Mouse (Mus musculus): ENCODE data around the gene Gm21985. TPM values are rescaled to one million over a fixed set of nuclear protein-coding genes. Genes with fewer than 3 reads are reported as not detected.
"Not testable (repeated sequence)": the region's sequence is repeated elsewhere in the genome, so short reads cannot be mapped to it uniquely, and the experiment has no call there.

Gene Gm21985
- polyA plus RNA-seq, 1 experiment from 2014 or later, result not detected

DNA sequence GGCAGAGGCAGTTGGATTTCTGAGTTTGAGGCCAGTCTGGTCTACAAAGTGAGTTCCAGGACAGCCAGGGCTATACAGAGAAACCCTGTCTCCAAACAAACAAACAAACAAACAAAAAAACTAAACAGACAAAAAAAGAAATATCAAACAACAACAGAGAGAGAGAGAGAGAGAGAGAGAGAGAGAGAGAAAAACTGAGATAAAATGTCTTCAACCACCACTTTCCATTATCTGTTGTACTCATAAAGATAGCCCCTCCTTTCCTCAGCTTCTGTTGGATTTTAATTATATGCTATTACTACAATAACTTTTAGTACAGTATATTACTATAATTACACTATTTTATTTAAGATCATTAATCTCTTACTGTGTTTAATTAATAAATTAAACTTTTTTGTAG, 186.4 kb downstream of the Gm21985 start:
- H3K4me1 ChIP-seq (ENCODE audit: control insufficient read depth, insufficient read depth, low read length), result peaks cover 13% of the 10 kb centered on the region
- ATAC-seq (ENCODE audit: low read depth), result not testable (repeated sequence)

DNA sequence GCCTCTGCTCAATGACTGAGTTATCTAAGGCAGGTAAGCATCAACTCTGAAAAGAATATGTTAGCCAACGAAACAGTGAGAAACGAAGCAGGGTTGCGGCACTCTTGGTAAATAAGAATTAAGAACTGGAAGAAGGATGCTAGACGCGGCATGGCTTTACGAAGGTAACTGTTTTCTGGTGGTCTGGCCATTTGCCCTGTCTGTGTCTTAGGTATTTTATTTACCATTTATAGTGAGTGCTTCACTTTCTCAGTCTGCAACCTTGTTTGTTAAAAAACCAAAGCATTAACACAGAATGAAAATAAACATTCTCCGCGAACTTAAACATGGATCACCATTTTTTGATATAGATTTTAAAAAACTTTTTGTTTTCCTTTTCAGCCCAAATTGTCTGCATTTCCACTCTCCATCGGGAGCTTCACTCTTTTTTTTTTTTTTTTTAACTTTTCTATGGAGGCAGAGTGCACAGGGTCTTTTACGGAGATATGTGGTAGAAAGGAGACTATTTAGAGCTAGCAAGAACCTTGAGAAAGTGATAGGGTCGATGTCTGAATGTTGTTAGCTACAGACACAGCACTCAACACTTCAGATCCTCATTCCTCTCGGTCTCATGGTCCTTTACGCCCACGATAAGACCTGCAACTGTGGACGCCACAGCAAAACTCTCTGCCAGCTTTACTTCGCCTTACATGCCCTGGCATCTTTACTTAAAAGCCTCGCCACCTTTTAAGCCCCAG, 188.2 kb downstream of the Gm21985 start:
- Histone ChIP-seq H3K27me3 (ENCODE audit: control insufficient read depth, insufficient read depth, low read length) (no peaks in the 10 kb centered on the region), H3K4me1 (ENCODE audit: control insufficient read depth, insufficient read depth, low read length) (peaks cover 13% of the 10 kb centered on the region), H3K9ac (replicated peaks; ENCODE audit: low read depth, low read length) (peak overlapping the region; percentile 92), H3K27ac (ENCODE audit: low read depth, low read length) (peak overlapping the region; percentile 85), H3K36me3 (ENCODE audit: control insufficient read depth, insufficient read depth, low read length) (no peaks in the 10 kb centered on the region), H3K4me2 (ENCODE audit: low read depth, low read length) (peak overlapping the region; percentile 85), H3K9me3 (ENCODE audit: control insufficient read depth, low read length) (no peaks in the 10 kb centered on the region), H3K4me3 (ENCODE audit: low read depth, low read length) (peak overlapping the region; percentile 92)
- peak; percentile 67; the same call in 1 of the 2 replicates for ATAC-seq (ENCODE audit: low read depth)
- 30% methylated on average over 17 of the region's 17 CpGs for WGBS

More for the DNA sequence above, 186.4 kb downstream of the Gm21985 start:
- H3K27ac ChIP-seq (ENCODE audit: low read depth, low read length); H3K36me3 ChIP-seq (ENCODE audit: control insufficient read depth, insufficient read depth, low read length); H3K4me2 ChIP-seq (ENCODE audit: low read depth, low read length); H3K4me3 ChIP-seq (ENCODE audit: low read depth, low read length); H3K27me3 ChIP-seq (ENCODE audit: control insufficient read depth, insufficient read depth, low read length); H3K9ac ChIP-seq (replicated peaks; ENCODE audit: low read depth, low read length); H3K9me3 ChIP-seq (ENCODE audit: control insufficient read depth, low read length): not testable (repeated sequence)

DNA sequence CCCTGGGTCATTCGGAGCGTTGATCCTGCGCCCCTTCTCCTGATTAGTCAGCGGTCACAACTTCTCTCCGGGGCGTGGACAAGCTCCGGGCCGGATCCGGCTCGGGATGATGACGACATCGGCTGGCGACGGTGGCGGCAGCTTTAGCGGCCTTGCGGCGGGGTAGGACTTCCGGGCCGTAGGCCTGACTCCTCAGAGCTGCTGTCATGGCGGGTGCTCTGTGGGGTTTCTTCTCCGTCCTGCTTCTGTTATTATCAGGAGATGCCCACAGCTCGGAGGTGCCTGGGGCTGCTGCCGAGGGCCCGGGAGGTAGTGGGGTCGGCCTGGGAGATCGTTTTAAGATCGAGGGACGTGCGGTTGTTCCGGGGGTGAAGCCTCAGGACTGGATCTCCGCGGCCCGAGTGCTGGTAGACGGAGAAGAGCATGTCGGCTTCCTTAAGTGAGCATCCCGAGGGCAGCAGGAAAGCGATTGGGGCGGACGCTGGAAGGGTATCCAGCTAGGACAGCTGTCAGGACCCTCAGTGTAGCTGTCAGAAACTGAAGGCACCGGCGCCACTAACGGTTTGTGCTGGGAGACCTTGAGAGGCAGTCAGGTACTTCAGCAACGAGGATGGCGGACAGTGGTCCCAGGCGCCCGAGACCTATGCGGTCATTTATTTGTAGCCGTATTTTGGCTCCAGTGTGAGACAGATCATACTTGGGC, 188.9 kb downstream of the Gm21985 start, which contains the start of gene Emc7:
Gene Emc7, plus strand, starts transcription at position 136 of the 703 bp plus-strand sequence.
- H3K27ac ChIP-seq (ENCODE audit: low read depth, low read length), result peak within 1 kb of the TSS; percentile 85
- H3K4me2 ChIP-seq (ENCODE audit: low read depth, low read length), result peak within 1 kb of the TSS; percentile 85
- no peaks in the 10 kb centered on the region for H3K27me3 ChIP-seq (ENCODE audit: control insufficient read depth, insufficient read depth, low read length)
- peak within 1 kb of the TSS; percentile 92 for H3K4me3 ChIP-seq (ENCODE audit: low read depth, low read length)
- peaks cover 13% of the 10 kb centered on the region for H3K4me1 ChIP-seq (ENCODE audit: control insufficient read depth, insufficient read depth, low read length)
- ATAC-seq (ENCODE audit: low read depth), result peak; percentile 99
- H3K9ac ChIP-seq (replicated peaks; ENCODE audit: low read depth, low read length), result peak within 1 kb of the TSS; percentile 92
- no peaks in the 10 kb centered on the region for H3K9me3 ChIP-seq (ENCODE audit: control insufficient read depth, low read length)
- whole genome bisulfite sequencing, result under 1% methylated on average over 49 of the region's 49 CpGs
- no peaks in the 10 kb centered on the region for H3K36me3 ChIP-seq (ENCODE audit: control insufficient read depth, insufficient read depth, low read length)

Other genes with a start within 250 kb of the Gm21985 start
- gene Olfr1311, start 241.9 kb upstream of the Gm21985 start, polyA plus RNA-seq (2014; fragmentation: Nextera tagmentation; extraction: Ambion mirVana), result not detected in 2 replicates
- gene Olfr1312, start 216.1 kb upstream of the Gm21985 start, polyA plus RNA-seq (2014; fragmentation: Nextera tagmentation; extraction: Ambion mirVana), result not detected in 2 replicates
- not detected in 2 replicates for gene Olfr1313, start 188.5 kb upstream of the Gm21985 start, polyA plus RNA-seq (2014; fragmentation: Nextera tagmentation; extraction: Ambion mirVana)
- gene Olfr1314, start 169.5 kb upstream of the Gm21985 start, polyA plus RNA-seq (2014; fragmentation: Nextera tagmentation; extraction: Ambion mirVana), result not detected in 2 replicates
- not detected in 2 replicates for gene Olfr1315-ps1, start 150.9 kb upstream of the Gm21985 start, polyA plus RNA-seq (2014; fragmentation: Nextera tagmentation; extraction: Ambion mirVana)
- not detected in 2 replicates for gene Olfr1316, start 131.3 kb upstream of the Gm21985 start, polyA plus RNA-seq (2014; fragmentation: Nextera tagmentation; extraction: Ambion mirVana)
- not detected in 2 replicates for gene Olfr1317, start 126.0 kb upstream of the Gm21985 start, polyA plus RNA-seq (2014; fragmentation: Nextera tagmentation; extraction: Ambion mirVana)
- 0.08 TPM in 1 of 2 replicates, not detected in the other for gene Olfr1318, start 112.1 kb upstream of the Gm21985 start, polyA plus RNA-seq (2014; fragmentation: Nextera tagmentation; extraction: Ambion mirVana)
- 22.4 and 26.1 TPM in 2 replicates for gene Lpcat4, start 26.8 kb upstream of the Gm21985 start, polyA plus RNA-seq (2014; fragmentation: Nextera tagmentation; extraction: Ambion mirVana)
- gene Nutm1, start 7.0 kb upstream of the Gm21985 start, polyA plus RNA-seq (2014; fragmentation: Nextera tagmentation; extraction: Ambion mirVana), result 0.09 TPM in 1 of 2 replicates, not detected in the other
- gene Nop10, start 4.4 kb upstream of the Gm21985 start, polyA plus RNA-seq (2014; fragmentation: Nextera tagmentation; extraction: Ambion mirVana), result 156 and 185 TPM in 2 replicates
- gene Slc12a6, start 489 bp upstream of the Gm21985 start, polyA plus RNA-seq (2014; fragmentation: Nextera tagmentation; extraction: Ambion mirVana), result 26.9 and 28.7 TPM in 2 replicates
- gene Emc4, start 101.7 kb downstream of the Gm21985 start, polyA plus RNA-seq (2014; fragmentation: Nextera tagmentation; extraction: Ambion mirVana), result 180 and 217 TPM in 2 replicates
- gene Katnbl1, start 112.9 kb downstream of the Gm21985 start, polyA plus RNA-seq (2014; fragmentation: Nextera tagmentation; extraction: Ambion mirVana), result 37.7 and 38.4 TPM in 2 replicates
- 23.3 and 23.8 TPM in 2 replicates for gene Emc7, start 188.7 kb downstream of the Gm21985 start, polyA plus RNA-seq (2014; fragmentation: Nextera tagmentation; extraction: Ambion mirVana)
- 0.88 and 1.5 TPM in 2 replicates for gene Chrm5, start 214.5 kb downstream of the Gm21985 start, polyA plus RNA-seq (2014; fragmentation: Nextera tagmentation; extraction: Ambion mirVana)
- gene Aven, start 226.7 kb downstream of the Gm21985 start, polyA plus RNA-seq (2014; fragmentation: Nextera tagmentation; extraction: Ambion mirVana), result 3.0 and 3.3 TPM in 2 replicates